Mouse (Mus musculus): ENCODE results near the gene Cpped1. TPM values are rescaled to one million over a fixed set of nuclear protein-coding genes. Genes with fewer than 3 reads are reported as not detected.

Cpped1 gene
- total RNA-seq, 2 experiments from 2014 or later = 1.1 to 12.2 TPM

DNA sequence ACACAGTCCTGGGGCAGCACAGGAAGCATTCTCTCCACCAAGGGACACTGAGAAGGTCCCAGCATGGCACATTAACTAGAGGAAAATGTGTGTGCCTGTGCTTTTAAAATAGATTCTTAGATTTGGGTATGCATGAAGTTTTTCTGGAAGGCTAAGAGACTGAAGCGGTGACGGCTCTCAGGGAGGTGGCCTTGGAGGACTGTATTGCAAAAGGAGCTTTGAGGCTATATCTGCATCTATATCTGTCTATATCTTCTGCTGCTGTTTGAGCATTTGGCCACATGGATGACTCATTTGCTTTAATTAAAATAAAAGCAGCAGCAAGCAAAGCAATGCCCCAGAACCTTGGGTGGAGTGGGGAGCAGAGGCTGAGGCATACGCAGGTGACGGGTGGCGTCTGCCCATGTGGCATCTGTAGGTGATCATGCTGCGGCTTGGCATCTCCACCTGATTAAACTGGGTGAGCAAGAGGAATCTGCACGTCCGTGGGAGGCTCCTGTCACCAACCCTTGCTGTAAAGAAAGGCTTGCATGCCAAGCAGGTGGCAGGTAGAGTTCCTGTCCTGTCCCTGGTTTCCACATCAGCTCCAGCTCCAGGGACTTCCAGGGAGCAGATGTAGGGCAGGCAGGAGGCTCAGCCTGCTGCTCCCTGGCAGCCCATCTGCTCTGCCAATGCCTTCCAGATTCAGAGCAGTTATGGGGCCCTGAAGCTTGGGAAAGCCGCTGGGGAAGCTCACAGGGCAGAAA lies 130.4 kb downstream of the Cpped1 start:
- ATAC-seq (replicated peaks; ENCODE audit: low FRiP score, poor library complexity, severe bottlenecking) = no peak

- ATAC-seq (replicated peaks; ENCODE audit: low FRiP score, poor library complexity, severe bottlenecking) = no peak
These were observed 131.1 kb downstream of the Cpped1 start for GRCm38 (mm10) chr16:11778191-11778590.

DNA sequence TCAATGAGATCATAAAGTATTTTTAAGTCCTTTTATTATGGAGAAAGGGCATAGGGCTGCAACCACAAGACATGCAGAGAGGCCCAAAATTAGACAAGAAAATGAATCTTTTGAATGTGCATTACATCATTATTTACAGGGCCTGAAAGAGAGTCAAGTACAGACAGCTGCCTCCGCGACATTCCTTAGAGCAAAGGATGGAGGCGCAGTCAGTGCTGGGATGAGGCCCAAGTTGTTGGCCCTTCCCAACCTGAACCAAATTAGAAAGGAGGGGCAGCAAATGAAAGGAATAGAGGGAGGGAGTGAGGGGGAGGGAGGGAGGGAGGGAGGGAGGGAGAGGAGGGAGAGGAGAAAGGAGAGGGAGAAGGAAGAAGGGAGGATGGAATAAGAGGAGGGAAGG lies 132.7 kb downstream of the Cpped1 start:
- no peak for ATAC-seq (replicated peaks; ENCODE audit: low FRiP score, poor library complexity, severe bottlenecking)

DNA sequence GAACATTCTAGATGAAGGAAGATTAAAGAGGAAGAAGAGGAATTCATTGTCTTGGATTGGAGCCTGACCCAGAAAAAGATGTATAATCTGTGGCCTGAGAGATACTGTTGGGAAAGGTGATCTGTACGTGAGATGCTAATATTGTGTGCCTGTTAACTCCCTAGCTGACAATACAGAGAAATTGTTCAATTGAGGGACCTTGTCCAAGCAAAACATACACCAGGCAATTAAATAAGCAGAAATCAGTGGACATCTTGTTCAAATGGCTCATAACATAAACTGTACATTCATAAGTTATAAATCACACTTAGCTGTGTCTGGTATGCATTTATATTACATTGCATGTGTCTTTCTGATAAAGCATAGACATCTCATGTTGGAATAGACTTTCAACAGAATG lies 134.9 kb downstream of the Cpped1 start:
- ATAC-seq (replicated peaks; ENCODE audit: low FRiP score, poor library complexity, severe bottlenecking) = no peak

DNA sequence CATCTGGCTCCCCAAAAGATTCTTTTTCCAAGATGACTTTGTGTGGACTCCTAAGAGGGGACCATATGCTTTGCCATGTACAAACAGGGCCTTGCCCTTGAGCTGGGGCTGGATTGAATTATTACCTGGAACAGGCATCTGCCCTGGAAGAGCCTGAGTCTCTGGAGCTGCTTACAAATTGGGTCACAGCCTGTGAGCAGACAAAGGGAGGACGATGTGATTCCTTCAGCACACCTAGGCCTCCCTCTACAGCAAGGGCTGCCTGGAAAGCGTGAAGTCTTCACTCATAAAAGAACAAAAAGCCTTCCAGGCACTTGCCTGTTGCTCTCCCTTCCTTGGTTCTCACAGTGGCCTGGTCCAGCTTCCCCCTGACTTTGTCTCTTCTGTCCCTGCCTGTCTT lies 136.9 kb downstream of the Cpped1 start:
- ATAC-seq (replicated peaks; ENCODE audit: low FRiP score, poor library complexity, severe bottlenecking) = no peak

DNA sequence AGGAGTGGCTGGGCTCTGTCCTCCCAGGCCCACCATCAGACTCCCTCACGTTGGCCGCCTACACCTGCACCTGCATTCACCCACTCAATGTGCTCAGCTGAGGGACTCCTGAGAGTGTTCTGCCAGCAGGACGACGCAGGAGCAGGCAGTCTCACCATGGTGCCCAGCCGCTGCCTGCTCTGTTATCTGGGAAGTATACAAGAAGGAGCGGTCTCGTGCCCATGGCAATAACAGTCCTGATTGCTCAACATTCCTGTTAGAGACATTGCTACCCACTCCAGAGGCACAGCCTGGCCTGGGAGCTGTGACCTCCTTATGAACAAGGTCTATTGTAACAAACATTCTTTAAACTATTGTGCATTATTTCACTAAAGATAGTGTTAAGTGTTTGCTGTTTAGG lies 151.3 kb downstream of the Cpped1 start:
- no peak for ATAC-seq (replicated peaks; ENCODE audit: low FRiP score, poor library complexity, severe bottlenecking)

DNA sequence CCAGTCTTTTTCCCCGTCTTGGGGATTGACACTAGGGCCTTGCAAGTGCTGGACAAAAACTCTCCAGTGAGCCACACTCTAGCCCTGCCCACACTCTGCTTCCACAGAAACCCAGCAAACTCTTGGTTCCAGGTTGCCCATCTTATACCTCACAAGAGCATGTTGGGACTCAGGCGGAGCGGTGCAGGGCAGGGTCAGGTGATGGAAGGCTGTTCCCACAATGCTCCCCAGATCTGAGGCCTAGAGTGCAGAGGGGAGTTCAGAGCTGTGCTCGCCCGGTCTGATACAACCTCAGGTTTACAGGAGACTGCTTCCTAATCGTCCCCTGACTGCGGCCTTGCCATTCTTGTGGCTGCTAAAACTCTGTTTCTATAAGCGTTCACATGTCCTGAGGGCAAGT lies 151.8 kb downstream of the Cpped1 start:
- ATAC-seq (replicated peaks; ENCODE audit: low FRiP score, poor library complexity, severe bottlenecking) = no peak

DNA sequence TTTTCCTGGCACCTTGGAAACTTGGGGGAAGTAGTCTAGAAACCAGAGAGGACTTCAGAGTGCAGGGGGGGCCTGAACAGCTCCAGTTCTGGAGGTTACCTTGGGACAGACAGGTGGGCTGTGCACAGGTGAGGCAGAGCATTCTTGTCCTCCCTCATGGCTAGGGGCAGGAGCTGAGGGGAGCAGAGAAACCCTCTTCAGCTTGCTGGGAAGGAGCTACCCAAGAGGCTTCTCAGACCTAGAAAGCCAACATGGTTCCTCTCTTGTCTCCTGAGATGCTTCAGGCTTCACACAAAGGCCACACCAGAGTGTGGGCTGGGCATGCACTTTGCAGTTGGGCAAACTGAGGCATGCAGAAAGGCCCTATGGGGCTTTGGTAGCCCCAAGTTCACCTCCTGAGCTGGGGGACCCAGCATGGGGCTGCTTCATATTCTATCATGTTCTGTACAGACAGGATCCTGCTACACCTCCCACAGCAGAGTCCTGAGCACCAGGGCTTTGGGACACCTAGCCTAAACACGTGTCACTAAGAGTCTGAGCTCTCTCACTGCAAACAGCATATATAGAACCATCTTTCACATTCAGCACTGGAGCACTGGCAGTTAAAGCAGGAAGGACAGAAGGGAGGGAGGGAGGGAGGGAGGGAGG lies 152.5 kb downstream of the Cpped1 start:
- no peak for ATAC-seq (replicated peaks; ENCODE audit: low FRiP score, poor library complexity, severe bottlenecking)

DNA sequence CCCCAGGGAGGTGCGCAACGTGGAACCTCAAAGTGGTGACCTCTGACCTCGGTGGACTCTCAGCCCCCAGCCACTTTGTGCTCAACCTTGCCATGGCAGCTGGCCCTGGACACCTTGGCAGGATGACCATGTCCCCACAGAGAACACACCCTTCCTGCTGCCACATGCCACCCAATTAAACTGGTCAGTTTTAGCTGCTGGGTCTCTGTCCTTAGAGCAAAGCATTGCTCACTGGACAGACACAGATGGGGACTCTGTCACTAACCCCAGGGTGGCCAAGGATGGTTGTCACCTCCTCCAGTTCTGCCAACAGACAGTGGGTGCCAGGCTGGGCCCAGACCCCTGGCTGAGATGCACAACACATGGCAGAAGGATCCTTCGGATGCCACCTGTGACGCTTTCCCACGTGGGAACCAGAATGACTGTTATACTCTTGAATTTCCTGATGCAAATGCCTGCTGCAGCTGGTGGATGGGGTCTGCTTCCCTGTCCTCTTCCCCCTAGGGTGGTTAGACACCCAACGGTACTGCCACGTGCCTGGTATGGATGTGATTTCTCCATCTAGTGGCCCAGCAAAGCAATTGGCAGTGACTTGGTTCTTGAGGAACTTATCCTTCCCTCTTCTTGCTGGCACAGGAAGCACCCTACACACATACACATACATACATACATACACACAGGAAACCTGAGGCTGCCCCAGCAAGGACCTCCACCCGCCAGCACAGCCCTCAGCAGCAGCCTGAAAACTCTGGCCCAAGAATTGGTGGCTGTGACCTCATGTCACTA lies 153.8 kb downstream of the Cpped1 start:
- no peak for ATAC-seq (replicated peaks; ENCODE audit: low FRiP score, poor library complexity, severe bottlenecking)

GRCm38 (mm10) chr16:11754136-11754535 lies 155.1 kb downstream of the Cpped1 start:
- no peak for ATAC-seq (replicated peaks; ENCODE audit: low FRiP score, poor library complexity, severe bottlenecking)

Other genes with a start within 250 kb of the Cpped1 start
- not detected in 2 replicates for gene Shisa9, start 74.7 kb upstream of the Cpped1 start, total RNA-seq (2015; ENCODE audit: low replicate concordance)
- gene Shisa9, start 74.7 kb upstream of the Cpped1 start, total RNA-seq (2017; ENCODE audit: low replicate concordance) = 0.53 TPM in 1 of 2 replicates, not detected in the other

All from erythroid progenitor cell, adult 5-6 weeks (primary cell).